Mouse (Mus musculus): ENCODE measurements at regions not wholly inside any gene's neighbourhood (a gene's known extent, or its start where the extent isn't known, plus 50 kb on each side); places are given as distances from the start of the nearest gene placed in this dataset.
A peak's percentile ranks its signal among the peaks of the same experiment; 100 is the strongest.

- no peak for DNase-seq (ENCODE audit: low spot score in 2 of 2)
Observed at GRCm38 (mm10) chr9:23064001-23064400, 158.9 kb upstream of the Bmper start.

- no peak for DNase-seq (ENCODE audit: low spot score in 2 of 2)
Observed at GRCm38 (mm10) chr9:23064811-23065210, 158.1 kb upstream of the Bmper start.

GRCm38 (mm10) chr9:23068101-23068791 is 154.6 kb upstream of the Bmper start:
- no peak for DNase-seq (ENCODE audit: low spot score in 2 of 2)

- no peak for DNase-seq (ENCODE audit: low spot score in 2 of 2)
Observed at GRCm38 (mm10) chr9:23069161-23069560, 153.7 kb upstream of the Bmper start.

GRCm38 (mm10) chr9:23071006-23071405 is 151.9 kb upstream of the Bmper start:
- no peak for DNase-seq (ENCODE audit: low spot score in 2 of 2)

- DNase-seq (ENCODE audit: low spot score in 2 of 2): no peak
Observed at GRCm38 (mm10) chr9:23072741-23073140, 150.1 kb upstream of the Bmper start.

- DNase-seq (ENCODE audit: low spot score in 2 of 2): peak in 1 of 2 experiments; percentile 45
Observed at GRCm38 (mm10) chr9:23083562-23083961, 139.3 kb upstream of the Bmper start.

- no peak for DNase-seq (ENCODE audit: low spot score in 2 of 2)
Observed at GRCm38 (mm10) chr9:23089339-23089738, 133.5 kb upstream of the Bmper start.

- DNase-seq (ENCODE audit: low spot score in 2 of 2): no peak
Observed at GRCm38 (mm10) chr9:23097134-23097789, 125.6 kb upstream of the Bmper start.

GRCm38 (mm10) chr9:23101584-23101983 is 121.3 kb upstream of the Bmper start:
- no peak for DNase-seq (ENCODE audit: low spot score in 2 of 2)

- no peak for DNase-seq (ENCODE audit: low spot score in 2 of 2)
Observed at GRCm38 (mm10) chr9:23101990-23102796, 120.7 kb upstream of the Bmper start.

GRCm38 (mm10) chr9:23111500-23111899 is 111.4 kb upstream of the Bmper start:
- DNase-seq (ENCODE audit: low spot score in 2 of 2): peak in 1 of 2 experiments; percentile 17

- DNase-seq (ENCODE audit: low spot score in 2 of 2): no peak
Observed at GRCm38 (mm10) chr9:23115026-23115425, 107.8 kb upstream of the Bmper start.

GRCm38 (mm10) chr9:23115540-23115939 is 107.3 kb upstream of the Bmper start:
- no peak for DNase-seq (ENCODE audit: low spot score in 2 of 2)

GRCm38 (mm10) chr9:23116311-23116710 is 106.6 kb upstream of the Bmper start:
- DNase-seq (ENCODE audit: low spot score in 2 of 2): no peak

GRCm38 (mm10) chr9:23119811-23120210 is 103.1 kb upstream of the Bmper start:
- no peak for DNase-seq (ENCODE audit: low spot score in 2 of 2)

GRCm38 (mm10) chr9:23120814-23121213 is 102.1 kb upstream of the Bmper start:
- DNase-seq (ENCODE audit: low spot score in 2 of 2): no peak

GRCm38 (mm10) chr9:23122524-23122923 is 100.4 kb upstream of the Bmper start:
- DNase-seq (ENCODE audit: low spot score in 2 of 2): no peak

- no peak for DNase-seq (ENCODE audit: low spot score in 2 of 2)
Observed at GRCm38 (mm10) chr9:23123452-23123851, 99.4 kb upstream of the Bmper start.

GRCm38 (mm10) chr9:23125761-23126704 is 96.8 kb upstream of the Bmper start:
- no peak for DNase-seq (ENCODE audit: low spot score in 2 of 2)

- DNase-seq (ENCODE audit: low spot score in 2 of 2): no peak
Observed at GRCm38 (mm10) chr9:23127338-23128017, 95.4 kb upstream of the Bmper start.
